Mouse (Mus musculus): ENCODE data around the gene Atad1.
"Not testable (repeated sequence)": the region's sequence is repeated elsewhere in the genome, so short reads cannot be mapped to it uniquely, and the experiment has no call there.

Gene Atad1

GRCm38 (mm10) chr19:32749425-32749824, 9.8 kb upstream of the Atad1 start:
- peak; percentile 18 for DNase-seq (ENCODE audit: low spot score)

DNA sequence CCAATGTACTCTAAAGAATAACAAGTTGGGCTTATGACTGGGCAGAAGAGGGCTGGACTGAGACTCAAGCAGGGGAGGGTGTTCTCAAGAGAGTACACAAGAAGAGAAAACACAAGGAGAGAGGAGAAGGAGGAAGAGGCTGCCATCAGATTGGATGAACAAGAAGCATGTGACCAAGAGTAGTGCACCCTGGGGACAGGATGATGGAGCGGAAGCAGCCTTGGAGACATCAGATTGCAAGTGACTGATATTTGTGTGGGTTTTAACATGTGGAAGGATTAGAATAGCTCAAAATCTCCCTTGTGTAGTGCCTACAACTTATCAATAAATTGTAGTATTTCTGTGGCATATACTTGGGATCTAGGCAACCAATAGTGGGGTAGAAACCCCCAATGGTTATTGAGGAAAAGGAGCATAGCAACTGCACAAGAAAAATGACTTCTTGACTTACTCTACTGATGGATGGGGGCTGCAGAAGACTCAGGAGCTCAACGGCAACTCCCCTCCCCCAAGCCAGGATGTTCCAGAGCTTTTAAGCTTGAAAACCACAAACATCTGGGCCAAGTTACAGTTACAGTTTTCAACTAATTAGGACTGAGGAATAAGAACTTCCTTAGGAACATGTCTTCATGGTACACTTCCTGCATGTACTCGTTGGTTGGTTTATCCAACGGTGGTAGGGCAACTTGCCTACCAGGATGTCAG, 1.2 kb upstream of the Atad1 start:
- no peak for DNase-seq (ENCODE audit: low spot score)

DNA sequence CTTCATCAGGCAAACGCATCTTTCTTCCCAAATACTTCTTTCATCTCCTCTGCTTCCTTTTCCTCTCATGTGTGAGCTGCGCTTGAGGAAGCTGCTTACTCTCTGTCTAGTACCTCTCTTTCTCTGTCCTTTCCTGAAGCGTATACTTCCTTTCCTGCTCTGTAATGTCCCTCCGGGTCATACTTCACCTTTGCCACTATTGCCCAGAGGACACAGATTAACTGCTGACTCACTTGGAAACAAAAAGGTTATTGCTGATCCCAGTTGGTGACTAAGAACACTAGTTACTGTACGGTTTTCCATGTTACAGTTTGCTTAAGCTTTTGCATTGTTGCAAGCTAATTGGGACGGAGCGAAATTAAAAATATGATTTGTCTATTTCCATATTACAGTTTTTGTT, 1.7 kb downstream of the Atad1 start:
- DNase-seq (ENCODE audit: low spot score) = no peak

DNA sequence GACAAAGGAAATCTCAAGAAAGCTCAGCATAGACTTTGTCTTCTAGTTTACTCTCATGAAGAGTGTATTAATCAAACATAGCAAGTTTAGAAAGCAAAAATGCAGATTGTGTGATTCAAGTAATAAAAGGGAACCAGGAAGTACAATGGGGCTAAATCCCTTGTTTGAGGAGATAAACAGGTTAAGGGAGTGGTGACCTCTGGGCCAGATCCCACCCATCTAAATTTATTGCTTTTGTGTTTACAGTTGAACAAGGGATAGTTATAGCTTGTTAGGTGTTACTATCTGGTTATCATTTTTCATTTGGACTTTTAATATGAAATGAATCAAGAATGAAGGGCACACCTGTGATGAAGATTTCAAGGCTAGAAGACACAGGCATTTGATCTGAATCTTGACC, 6.7 kb downstream of the Atad1 start:
- DNase-seq (ENCODE audit: low spot score) = no peak

DNA sequence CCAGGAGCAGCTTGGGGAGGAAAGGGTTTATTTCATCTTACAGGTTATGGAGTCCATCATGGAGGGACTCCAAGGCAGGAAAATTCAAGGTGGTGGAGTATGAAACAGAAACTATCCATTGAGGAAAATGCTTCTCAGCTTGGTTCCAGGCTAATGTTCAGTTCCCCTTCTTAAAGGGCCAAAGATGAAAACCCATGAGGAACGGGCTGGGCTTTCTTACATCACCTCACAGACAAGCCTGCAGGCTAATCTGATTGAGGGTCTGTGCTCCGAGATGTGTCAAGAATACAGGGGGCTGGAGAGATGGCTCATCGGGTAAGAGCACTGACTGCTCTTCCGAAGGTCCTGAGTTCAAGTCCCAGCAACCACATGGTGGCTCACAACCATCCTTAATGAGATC, 9.8 kb downstream of the Atad1 start:
- DNase-seq (ENCODE audit: low spot score) = no peak

- DNase-seq (ENCODE audit: low spot score) = peak; percentile 30
Observed at GRCm38 (mm10) chr19:32726451-32727325, 12.9 kb downstream of the Atad1 start.

- DNase-seq (ENCODE audit: low spot score) = no peak
Observed at GRCm38 (mm10) chr19:32723817-32724216, 15.8 kb downstream of the Atad1 start.

DNA sequence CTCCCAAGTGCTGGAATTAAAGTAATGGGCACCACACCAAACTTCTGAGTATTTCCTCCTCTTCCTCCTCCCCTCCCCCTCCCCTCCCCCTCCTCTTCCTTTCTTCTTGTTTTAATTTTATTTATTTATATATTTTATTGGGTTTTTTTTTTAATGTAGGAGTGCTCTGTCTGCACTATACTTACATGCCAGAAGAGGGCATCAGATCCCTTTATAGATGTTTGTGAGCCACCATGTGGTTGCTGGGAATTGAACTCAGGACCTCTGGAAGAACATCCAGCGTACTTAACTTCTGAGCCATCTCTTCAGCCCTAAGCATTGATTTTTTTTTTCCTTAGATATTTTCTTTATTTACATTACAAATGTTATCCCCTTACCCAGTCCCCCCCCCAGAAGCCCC, 19.3 kb downstream of the Atad1 start:
- no peak for DNase-seq (ENCODE audit: low spot score)

DNA sequence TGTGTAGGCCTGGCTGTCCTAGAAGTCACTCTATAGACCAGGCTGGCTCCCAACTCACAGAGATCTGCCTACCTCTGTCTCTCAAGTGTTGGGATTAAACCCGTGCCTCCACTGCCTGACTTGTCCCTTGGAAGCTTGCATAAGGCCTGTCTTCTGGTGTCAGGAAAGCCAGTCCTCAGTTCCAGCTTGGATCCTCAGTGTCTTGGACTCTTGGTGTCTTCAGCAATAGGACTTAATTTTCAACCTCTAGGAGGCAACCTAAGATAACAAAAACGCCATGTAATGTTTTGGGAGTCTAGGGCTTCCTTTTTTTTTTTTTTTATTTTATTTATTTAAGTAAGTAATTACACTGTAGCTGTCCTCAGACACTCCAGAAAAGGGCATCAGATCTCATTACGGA, 22.0 kb downstream of the Atad1 start:
- no peak for DNase-seq (ENCODE audit: low spot score)

GRCm38 (mm10) chr19:32715681-32716080, 23.9 kb downstream of the Atad1 start:
- DNase-seq (ENCODE audit: low spot score) = no peak

DNA sequence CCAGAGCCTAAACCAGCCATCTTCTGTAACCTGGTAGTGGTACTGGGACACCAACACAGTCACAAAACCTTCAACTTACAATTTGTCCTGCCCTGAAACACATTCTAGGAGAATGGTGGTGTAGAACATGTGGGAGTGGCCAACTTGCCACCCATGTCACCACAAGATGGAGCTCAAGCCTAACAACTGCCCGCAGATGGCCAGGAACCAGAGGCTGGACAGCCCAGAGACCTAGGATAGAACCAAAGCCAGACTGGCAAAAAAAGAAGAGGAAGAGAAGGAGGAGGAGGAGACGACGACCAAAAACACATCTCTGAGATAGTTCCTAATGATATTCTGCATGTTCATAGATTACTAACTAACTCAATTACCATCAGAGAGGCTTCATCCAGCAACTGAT, 24.4 kb downstream of the Atad1 start:
- peak; percentile 56 for DNase-seq (ENCODE audit: low spot score)

- DNase-seq (ENCODE audit: low spot score) = no peak
Observed at GRCm38 (mm10) chr19:32713471-32713870, 26.1 kb downstream of the Atad1 start.

DNA sequence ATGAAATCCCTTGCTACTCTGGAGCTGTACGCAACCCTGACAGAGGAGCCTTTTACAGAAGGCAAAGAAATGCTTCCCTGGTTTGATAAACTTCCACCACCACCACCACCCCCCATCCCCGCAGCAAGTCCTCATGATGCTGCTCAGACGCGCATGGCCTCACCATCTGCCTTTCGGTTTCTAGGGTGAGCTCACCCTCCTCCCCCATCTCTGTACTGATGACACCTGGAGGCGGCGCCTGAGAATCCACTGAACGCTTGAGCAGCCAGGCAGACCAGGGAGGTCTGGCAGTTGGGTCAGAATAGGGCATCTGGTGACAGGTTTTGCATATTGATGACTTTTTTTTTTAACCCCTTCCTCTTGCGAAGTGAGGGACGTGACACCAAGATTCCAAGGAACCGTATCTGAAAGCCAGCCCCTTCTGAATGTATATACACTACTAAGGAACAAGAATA, 27.0 kb downstream of the Atad1 start:
- peak; percentile 87 for DNase-seq (ENCODE audit: low spot score)

DNA sequence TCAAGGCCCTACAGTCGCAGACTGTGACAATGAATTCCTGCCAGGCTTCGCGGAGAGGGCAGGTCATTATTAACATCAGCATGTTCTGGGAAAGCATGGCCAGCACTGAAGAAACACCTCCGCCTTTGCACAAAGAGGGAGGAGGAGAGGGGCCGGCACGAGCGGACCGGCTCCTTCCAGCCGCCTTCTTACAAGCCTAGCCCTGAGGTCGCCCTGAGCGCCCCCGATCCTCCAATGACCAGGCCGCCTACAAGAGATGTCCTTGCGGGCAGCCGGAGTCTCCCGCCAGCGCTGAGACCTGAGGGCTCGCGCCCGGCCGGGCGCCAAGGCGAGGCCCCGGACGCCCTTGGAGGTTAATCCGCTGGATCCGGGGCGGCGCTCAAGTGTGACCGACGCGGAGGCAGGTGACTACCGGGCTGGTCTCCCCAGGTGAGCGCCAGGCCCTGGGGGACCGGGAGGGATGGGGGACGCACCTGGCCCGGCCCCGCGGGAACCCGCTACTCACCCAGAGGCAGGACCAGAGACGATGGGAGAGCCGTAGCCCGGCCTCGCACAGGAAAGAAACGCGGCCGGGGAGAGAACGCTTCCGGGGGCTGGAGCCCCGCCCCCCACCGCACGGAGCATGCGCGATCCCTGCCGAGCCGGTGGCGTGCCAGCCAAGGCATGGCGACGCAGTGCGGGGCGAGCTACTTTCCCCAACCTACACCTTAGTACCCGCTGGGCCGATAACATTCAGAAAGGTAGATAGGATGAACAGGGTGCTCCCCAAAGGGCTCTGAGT, 27.6 kb downstream of the Atad1 start:
- DNase-seq (ENCODE audit: low spot score) = peak; percentile 91

DNA sequence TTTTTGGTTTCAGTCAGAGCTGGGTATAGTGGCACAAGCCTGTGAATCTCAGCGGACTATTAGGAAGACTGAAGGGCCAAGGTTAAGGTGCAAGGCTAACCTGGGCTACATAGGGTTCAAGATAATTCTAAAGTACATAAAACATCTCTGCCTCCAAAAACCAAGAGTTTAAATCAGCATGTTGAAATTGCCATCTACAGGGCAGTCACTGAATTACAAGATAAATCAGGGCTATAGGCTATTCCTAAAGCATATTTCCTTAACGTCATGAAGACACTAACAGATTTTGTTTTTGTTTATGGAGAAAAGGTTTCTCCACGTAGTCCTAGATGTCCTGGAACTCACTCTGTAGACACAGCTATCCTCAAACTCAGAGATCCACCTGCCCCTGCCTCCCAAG, 29.3 kb downstream of the Atad1 start:
- peak; percentile 14 for DNase-seq (ENCODE audit: low spot score)

GRCm38 (mm10) chr19:32708996-32709395, 30.6 kb downstream of the Atad1 start:
- DNase-seq (ENCODE audit: low spot score) = no peak

DNA sequence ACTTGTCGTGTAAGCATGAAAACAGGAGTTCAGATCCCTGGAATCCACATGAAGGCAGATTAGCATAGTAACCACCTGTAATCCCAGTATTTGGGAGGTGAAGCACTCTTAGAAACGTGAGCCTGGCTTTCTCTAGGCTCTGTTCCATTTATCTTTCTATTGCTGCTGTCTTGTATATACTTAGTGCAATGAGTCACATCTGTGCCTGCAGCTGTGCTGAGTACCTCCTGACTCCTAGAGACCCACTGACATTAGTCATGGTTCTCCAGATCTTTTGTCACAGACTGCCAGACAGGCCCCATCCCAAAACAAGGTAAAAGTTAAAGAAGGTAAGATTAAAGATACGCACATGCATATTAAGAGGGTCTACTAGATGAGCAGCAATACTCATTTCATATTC, 37.4 kb downstream of the Atad1 start:
- no peak for DNase-seq (ENCODE audit: low spot score)

DNA sequence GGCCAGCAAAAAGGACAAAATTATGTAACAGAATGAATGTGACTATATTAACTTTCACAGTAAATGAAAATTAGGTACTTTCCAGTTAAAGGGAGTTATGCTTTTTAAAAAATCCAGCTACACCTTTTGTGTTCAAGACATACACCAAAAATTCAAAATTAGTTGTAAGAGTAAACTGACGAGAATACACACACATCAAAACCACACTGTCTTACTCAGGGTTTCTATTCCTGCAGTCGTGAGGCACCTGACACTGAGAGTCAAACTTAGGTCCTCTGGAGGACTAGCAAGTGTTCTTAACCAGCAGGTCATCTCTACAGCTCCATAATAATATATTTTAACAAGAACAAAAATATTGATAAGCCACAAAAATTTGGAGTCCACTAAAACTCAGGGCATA, 42.9 kb downstream of the Atad1 start:
- DNase-seq (ENCODE audit: low spot score) = no peak

- DNase-seq (ENCODE audit: low spot score) = no peak
Observed at GRCm38 (mm10) chr19:32689724-32690123, 49.9 kb downstream of the Atad1 start.

- DNase-seq (ENCODE audit: low spot score) = not testable (repeated sequence)
Observed at GRCm38 (mm10) chr19:32688227-32688626, 51.4 kb downstream of the Atad1 start.

GRCm38 (mm10) chr19:32687721-32688120, 51.9 kb downstream of the Atad1 start:
- DNase-seq (ENCODE audit: low spot score) = no peak

- no peak for DNase-seq (ENCODE audit: low spot score)
Observed at GRCm38 (mm10) chr19:32683081-32683480, 56.5 kb downstream of the Atad1 start.

GRCm38 (mm10) chr19:32680894-32681293, 58.7 kb downstream of the Atad1 start:
- no peak for DNase-seq (ENCODE audit: low spot score)

Measured in T-cell, adult 2 months (primary cell).